Mouse (Mus musculus): Measurements from ENCODE around the gene Cbll1. TPM values are rescaled to one million over a fixed set of nuclear protein-coding genes. Genes with fewer than 3 reads are reported as not detected.

The Cbll1 gene
- polyA plus RNA-seq, 1 experiment from 2014 or later: 22.2 TPM

- WGBS: 79% methylated on average over 14 of the region's 14 CpGs
Measured at GRCm38 (mm10) chr12:31532054-31532453, 32.6 kb upstream of the Cbll1 start.

GRCm38 (mm10) chr12:31527407-31527806 lies 28.0 kb upstream of the Cbll1 start:
- Histone ChIP-seq H3K4me1 (ENCODE audit: control insufficient read depth, insufficient read depth, low read length) (no peaks in the 10 kb centered on the region), H3K9me3 (ENCODE audit: control insufficient read depth, low read length) (no peaks in the 10 kb centered on the region), H3K27ac (ENCODE audit: low read depth, low read length) (no peak overlapping the region), H3K36me3 (ENCODE audit: control insufficient read depth, insufficient read depth, low read length) (no peaks in the 10 kb centered on the region), H3K9ac (replicated peaks; ENCODE audit: low read depth, low read length) (no peak overlapping the region), H3K4me2 (ENCODE audit: low read depth, low read length) (no peak overlapping the region), H3K27me3 (ENCODE audit: control insufficient read depth, insufficient read depth, low read length) (no peaks in the 10 kb centered on the region), H3K4me3 (ENCODE audit: low read depth, low read length) (no peak overlapping the region)
- ATAC-seq (ENCODE audit: low read depth): no peak
- WGBS: 62% methylated on average over 6 of the region's 6 CpGs

More at GRCm38 (mm10) chr12:31532054-31532453, 32.6 kb upstream of the Cbll1 start:
- Histone ChIP-seq H3K27ac (ENCODE audit: low read depth, low read length) (no peak overlapping the region), H3K4me3 (ENCODE audit: low read depth, low read length) (no peak overlapping the region), H3K4me2 (ENCODE audit: low read depth, low read length) (no peak overlapping the region), H3K9ac (replicated peaks; ENCODE audit: low read depth, low read length) (no peak overlapping the region), H3K4me1 (ENCODE audit: control insufficient read depth, insufficient read depth, low read length) (no peaks in the 10 kb centered on the region), H3K36me3 (ENCODE audit: control insufficient read depth, insufficient read depth, low read length) (no peaks in the 10 kb centered on the region), H3K27me3 (ENCODE audit: control insufficient read depth, insufficient read depth, low read length) (no peaks in the 10 kb centered on the region), H3K9me3 (ENCODE audit: control insufficient read depth, low read length) (no peaks in the 10 kb centered on the region)
- ATAC-seq (ENCODE audit: low read depth): no peak

DNA sequence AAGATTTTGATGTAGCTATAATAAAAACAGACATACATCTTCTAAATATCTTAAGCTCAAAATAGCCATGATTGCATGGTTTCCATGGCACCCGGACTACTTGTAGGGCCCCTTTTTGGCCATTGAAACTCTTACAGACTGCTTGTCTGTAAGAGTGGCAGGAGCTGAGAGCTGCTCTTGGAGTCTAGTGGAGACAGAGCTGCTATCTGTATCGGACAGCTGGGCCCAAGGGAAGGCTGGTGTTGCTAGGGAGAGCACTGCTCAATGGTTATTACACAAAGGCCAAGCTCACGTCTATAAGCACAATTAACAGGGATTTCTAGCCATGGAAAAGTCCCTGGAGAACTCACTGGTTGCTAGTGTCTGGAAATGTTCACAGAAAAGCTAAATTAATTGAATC lies 22.0 kb upstream of the Cbll1 start:
- Histone ChIP-seq H3K9me3 (ENCODE audit: control insufficient read depth, low read length) (no peaks in the 10 kb centered on the region), H3K27me3 (ENCODE audit: control insufficient read depth, insufficient read depth, low read length) (no peaks in the 10 kb centered on the region), H3K9ac (replicated peaks; ENCODE audit: low read depth, low read length) (no peak overlapping the region), H3K4me3 (ENCODE audit: low read depth, low read length) (no peak overlapping the region), H3K4me2 (ENCODE audit: low read depth, low read length) (no peak overlapping the region), H3K27ac (ENCODE audit: low read depth, low read length) (no peak overlapping the region), H3K36me3 (ENCODE audit: control insufficient read depth, insufficient read depth, low read length) (no peaks in the 10 kb centered on the region), H3K4me1 (ENCODE audit: control insufficient read depth, insufficient read depth, low read length) (no peaks in the 10 kb centered on the region)
- no peak for ATAC-seq (ENCODE audit: low read depth)
- 65% methylated on average over 3 of the region's 3 CpGs for WGBS

GRCm38 (mm10) chr12:31520119-31520518 lies 20.7 kb upstream of the Cbll1 start:
- Histone ChIP-seq H3K36me3 (ENCODE audit: control insufficient read depth, insufficient read depth, low read length) (no peaks in the 10 kb centered on the region), H3K9me3 (ENCODE audit: control insufficient read depth, low read length) (no peaks in the 10 kb centered on the region), H3K4me3 (ENCODE audit: low read depth, low read length) (no peak overlapping the region), H3K27ac (ENCODE audit: low read depth, low read length) (no peak overlapping the region), H3K9ac (replicated peaks; ENCODE audit: low read depth, low read length) (no peak overlapping the region), H3K4me1 (ENCODE audit: control insufficient read depth, insufficient read depth, low read length) (no peaks in the 10 kb centered on the region), H3K27me3 (ENCODE audit: control insufficient read depth, insufficient read depth, low read length) (no peaks in the 10 kb centered on the region), H3K4me2 (ENCODE audit: low read depth, low read length) (no peak overlapping the region)
- no peak for ATAC-seq (ENCODE audit: low read depth)
- 84% methylated on average over 6 of the region's 6 CpGs for WGBS

DNA sequence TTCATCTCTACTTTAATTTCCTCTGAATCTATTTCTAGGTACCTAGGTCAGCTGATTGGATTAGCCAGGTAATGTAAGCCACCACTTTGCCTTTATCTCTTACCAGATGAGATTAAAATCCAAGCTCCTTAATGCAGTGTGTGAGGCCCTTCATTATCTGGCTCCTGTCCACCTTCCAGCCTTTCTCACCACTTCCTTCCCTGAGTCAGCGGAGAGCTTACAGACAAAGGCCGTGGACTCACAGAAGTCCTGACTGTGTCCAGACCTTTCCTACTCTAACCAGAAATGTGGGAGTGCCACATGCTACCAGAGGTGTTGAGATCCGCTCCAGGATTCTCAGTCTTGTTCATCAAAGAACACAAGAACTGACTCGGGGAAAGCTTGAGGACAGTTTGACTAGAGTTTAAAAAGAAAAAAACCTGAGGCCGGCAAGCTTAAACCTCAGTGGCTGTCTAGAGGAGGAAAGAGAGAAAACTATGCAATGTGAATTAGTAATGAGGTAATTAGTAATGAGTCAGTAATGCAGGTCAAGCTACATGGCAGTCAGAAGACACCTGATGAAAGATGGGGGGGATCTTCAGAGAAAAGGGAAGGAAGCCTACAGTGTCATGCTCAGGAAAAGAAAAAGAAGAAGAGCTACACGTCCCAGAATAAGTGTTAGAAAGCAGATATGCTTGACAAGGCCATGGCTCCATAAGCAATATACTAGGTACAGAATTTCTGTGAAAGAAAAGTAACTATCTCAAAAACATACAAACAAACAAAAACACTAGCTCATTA lies 14.5 kb upstream of the Cbll1 start:
- Histone ChIP-seq H3K27me3 (ENCODE audit: control insufficient read depth, insufficient read depth, low read length) (no peaks in the 10 kb centered on the region), H3K4me3 (ENCODE audit: low read depth, low read length) (no peak overlapping the region), H3K36me3 (ENCODE audit: control insufficient read depth, insufficient read depth, low read length) (no peaks in the 10 kb centered on the region), H3K4me1 (ENCODE audit: control insufficient read depth, insufficient read depth, low read length) (no peaks in the 10 kb centered on the region), H3K9ac (replicated peaks; ENCODE audit: low read depth, low read length) (no peak overlapping the region), H3K4me2 (ENCODE audit: low read depth, low read length) (no peak overlapping the region), H3K27ac (ENCODE audit: low read depth, low read length) (no peak overlapping the region), H3K9me3 (ENCODE audit: control insufficient read depth, low read length) (no peaks in the 10 kb centered on the region)
- WGBS: 81% methylated on average over 6 of the region's 6 CpGs
- ATAC-seq (ENCODE audit: low read depth): no peak

- Histone ChIP-seq H3K4me2 (ENCODE audit: low read depth, low read length) (no peak overlapping the region), H3K27ac (ENCODE audit: low read depth, low read length) (no peak overlapping the region), H3K4me3 (ENCODE audit: low read depth, low read length) (no peak overlapping the region), H3K36me3 (ENCODE audit: control insufficient read depth, insufficient read depth, low read length) (no peaks in the 10 kb centered on the region), H3K9ac (replicated peaks; ENCODE audit: low read depth, low read length) (no peak overlapping the region), H3K27me3 (ENCODE audit: control insufficient read depth, insufficient read depth, low read length) (no peaks in the 10 kb centered on the region), H3K9me3 (ENCODE audit: control insufficient read depth, low read length) (no peaks in the 10 kb centered on the region), H3K4me1 (ENCODE audit: control insufficient read depth, insufficient read depth, low read length) (no peaks in the 10 kb centered on the region)
- no peak for ATAC-seq (ENCODE audit: low read depth)
- WGBS: 94% methylated on average over 14 of the region's 14 CpGs
Measured at GRCm38 (mm10) chr12:31512634-31513411, 13.4 kb upstream of the Cbll1 start.

DNA sequence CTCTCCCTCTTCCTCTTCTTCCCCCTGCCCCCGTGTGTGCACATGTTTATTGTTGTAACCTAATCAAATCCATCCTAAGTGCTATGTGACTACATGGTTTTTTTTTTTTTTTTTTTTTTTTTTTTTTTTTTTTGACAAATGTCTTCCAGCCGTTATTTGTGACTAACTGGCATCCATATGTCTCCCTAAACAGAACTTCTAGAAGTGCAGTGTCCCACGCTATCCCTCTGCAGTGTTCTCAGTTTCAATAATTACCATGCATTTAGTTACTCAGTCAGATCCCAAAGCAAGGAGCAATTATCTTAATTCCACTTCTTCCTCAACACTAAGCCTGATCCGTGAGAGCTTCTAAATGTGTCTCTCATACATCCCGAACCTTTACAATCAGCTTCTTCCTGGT lies 11.8 kb upstream of the Cbll1 start:
- no peak overlapping the region for H3K9ac ChIP-seq (replicated peaks; ENCODE audit: low read depth, low read length)
- no peaks in the 10 kb centered on the region for H3K4me1 ChIP-seq (ENCODE audit: control insufficient read depth, insufficient read depth, low read length)
- WGBS: 78% methylated on average over 4 of the region's 5 CpGs
- H3K4me2 ChIP-seq (ENCODE audit: low read depth, low read length): no peak overlapping the region
- H3K4me3 ChIP-seq (ENCODE audit: low read depth, low read length): no peak overlapping the region
- H3K36me3 ChIP-seq (ENCODE audit: control insufficient read depth, insufficient read depth, low read length): no peaks in the 10 kb centered on the region
- H3K27ac ChIP-seq (ENCODE audit: low read depth, low read length): no peak overlapping the region
- no peaks in the 10 kb centered on the region for H3K9me3 ChIP-seq (ENCODE audit: control insufficient read depth, low read length)
- ATAC-seq (ENCODE audit: low read depth): no peak
- H3K27me3 ChIP-seq (ENCODE audit: control insufficient read depth, insufficient read depth, low read length): no peaks in the 10 kb centered on the region

DNA sequence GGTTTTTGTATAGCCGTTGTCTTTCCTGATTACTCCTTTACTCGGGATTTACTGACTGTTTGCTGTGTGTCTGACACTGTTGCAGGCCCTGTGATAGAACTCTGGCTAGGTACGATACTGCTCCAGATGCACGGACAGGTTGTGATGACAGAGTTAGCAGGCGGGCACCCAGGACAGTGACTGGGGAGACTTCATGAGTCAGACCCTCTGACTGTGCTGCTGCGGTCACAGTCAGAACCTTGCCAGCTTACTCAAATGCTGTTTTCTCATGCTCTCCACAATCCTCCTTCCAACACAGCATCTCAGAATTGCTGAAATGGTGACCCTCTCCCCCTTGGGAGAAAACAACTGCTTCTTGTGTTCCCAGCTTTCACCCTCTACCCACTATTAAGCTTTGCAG lies 9.1 kb upstream of the Cbll1 start:
- 86% methylated on average over 6 of the region's 6 CpGs for WGBS
- H3K27ac ChIP-seq (ENCODE audit: low read depth, low read length): no peak overlapping the region
- no peaks in the 10 kb centered on the region for H3K27me3 ChIP-seq (ENCODE audit: control insufficient read depth, insufficient read depth, low read length)

GRCm38 (mm10) chr12:31507718-31508364 lies 8.4 kb upstream of the Cbll1 start:
- no peaks in the 10 kb centered on the region for H3K4me1 ChIP-seq (ENCODE audit: control insufficient read depth, insufficient read depth, low read length)
- no peaks in the 10 kb centered on the region for H3K27me3 ChIP-seq (ENCODE audit: control insufficient read depth, insufficient read depth, low read length)
- no peak for ATAC-seq (ENCODE audit: low read depth)
- WGBS: 49% methylated on average over 6 of the region's 6 CpGs
- no peak overlapping the region for H3K9ac ChIP-seq (replicated peaks; ENCODE audit: low read depth, low read length)
- no peak overlapping the region for H3K4me3 ChIP-seq (ENCODE audit: low read depth, low read length)
- H3K9me3 ChIP-seq (ENCODE audit: control insufficient read depth, low read length): no peaks in the 10 kb centered on the region
- H3K27ac ChIP-seq (ENCODE audit: low read depth, low read length): no peak overlapping the region
- H3K4me2 ChIP-seq (ENCODE audit: low read depth, low read length): no peak overlapping the region
- no peaks in the 10 kb centered on the region for H3K36me3 ChIP-seq (ENCODE audit: control insufficient read depth, insufficient read depth, low read length)

More for the DNA sequence above, 9.1 kb upstream of the Cbll1 start:
- Histone ChIP-seq H3K9me3 (ENCODE audit: control insufficient read depth, low read length) (no peaks in the 10 kb centered on the region), H3K36me3 (ENCODE audit: control insufficient read depth, insufficient read depth, low read length) (no peaks in the 10 kb centered on the region), H3K4me1 (ENCODE audit: control insufficient read depth, insufficient read depth, low read length) (no peaks in the 10 kb centered on the region), H3K9ac (replicated peaks; ENCODE audit: low read depth, low read length) (no peak overlapping the region), H3K4me2 (ENCODE audit: low read depth, low read length) (no peak overlapping the region), H3K4me3 (ENCODE audit: low read depth, low read length) (no peak overlapping the region)
- no peak for ATAC-seq (ENCODE audit: low read depth)

All from neural tube, embryonic 14.5 days (tissue).